Mouse (Mus musculus) liver, embryonic 12.5 days (tissue): Measurements from ENCODE around the gene Ddx43. TPM values are rescaled to one million over a fixed set of nuclear protein-coding genes. Genes with fewer than 3 reads are reported as not detected.
A peak's percentile ranks its signal among the peaks of the same experiment; 100 is the strongest.
"Not testable (repeated sequence)": the region's sequence is repeated elsewhere in the genome, so short reads cannot be mapped to it uniquely, and the experiment has no call there.

ENCODE experiments used
- ATAC-seq: fragments of 200-750 bp; cut with Nextera tagmentation; 2 replicates; pipeline ENCODE4 v1.8.0; 2017; ENCODE audit warnings: moderate number of reproducible peaks, mild to moderate bottlenecking, moderate library complexity
- H3K27ac ChIP-seq: fragments of 300-500 bp; sonication (generic); 2 replicates; pipeline ENCODE4 v1.5.1; 2016; ENCODE audit warnings: mild to moderate bottlenecking
- H3K27me3 ChIP-seq: fragments of 300-500 bp; sonication (generic); replicated peaks from 2 replicates; pipeline ENCODE4 v1.6.1; 2016; ENCODE audit warnings: mild to moderate bottlenecking, moderate library complexity
- H3K36me3 ChIP-seq: fragments of 300-500 bp; sonication (generic); 2 replicates; pipeline ENCODE4 v1.6.1; 2016; ENCODE audit warnings: mild to moderate bottlenecking, moderate library complexity
- H3K4me1 ChIP-seq: fragments of 300-500 bp; sonication (generic); 2 replicates; pipeline ENCODE4 v1.6.1; 2016
- H3K4me2 ChIP-seq: fragments of 300-500 bp; sonication (generic); 2 replicates; pipeline ENCODE4 v1.6.1; 2016; ENCODE audit warnings: mild to moderate bottlenecking, moderate library complexity
- H3K4me3 ChIP-seq: fragments of 300-500 bp; sonication (generic); 2 replicates; pipeline ENCODE4 v1.5.1; 2016; ENCODE audit warnings: mild to moderate bottlenecking, moderate library complexity
- H3K9ac ChIP-seq: fragments of 300-500 bp; sonication (generic); 2 replicates; pipeline ENCODE4 v1.6.1; 2016; ENCODE audit warnings: mild to moderate bottlenecking, moderate library complexity
- H3K9me3 ChIP-seq: fragments of 300-500 bp; sonication (generic); replicated peaks from 2 replicates; pipeline ENCODE4 v1.6.1; 2016; ENCODE audit warnings: mild to moderate bottlenecking, moderate library complexity
- WGBS: fragments of 180-500 bp; shearing (Covaris S2); methylation state at CpG from one replicate; pipeline ENCODE4 v1.1.7; 2016; ENCODE audit not compliant: insufficient replicate concordance; 5-methylcytosine and 5-hydroxymethylcytosine counted together
- polyA plus RNA-seq: library from polyadenylated mRNA; unstranded; fragments of >200 nt; fragmentation: Nextera tagmentation; extraction: Ambion mirVana; gene quantifications from 2 replicates; pipeline ENCODE4 v1.2.1, GENCODE M21; 2016

The Ddx43 gene
- polyA plus RNA-seq: not detected in 2 replicates

DNA sequence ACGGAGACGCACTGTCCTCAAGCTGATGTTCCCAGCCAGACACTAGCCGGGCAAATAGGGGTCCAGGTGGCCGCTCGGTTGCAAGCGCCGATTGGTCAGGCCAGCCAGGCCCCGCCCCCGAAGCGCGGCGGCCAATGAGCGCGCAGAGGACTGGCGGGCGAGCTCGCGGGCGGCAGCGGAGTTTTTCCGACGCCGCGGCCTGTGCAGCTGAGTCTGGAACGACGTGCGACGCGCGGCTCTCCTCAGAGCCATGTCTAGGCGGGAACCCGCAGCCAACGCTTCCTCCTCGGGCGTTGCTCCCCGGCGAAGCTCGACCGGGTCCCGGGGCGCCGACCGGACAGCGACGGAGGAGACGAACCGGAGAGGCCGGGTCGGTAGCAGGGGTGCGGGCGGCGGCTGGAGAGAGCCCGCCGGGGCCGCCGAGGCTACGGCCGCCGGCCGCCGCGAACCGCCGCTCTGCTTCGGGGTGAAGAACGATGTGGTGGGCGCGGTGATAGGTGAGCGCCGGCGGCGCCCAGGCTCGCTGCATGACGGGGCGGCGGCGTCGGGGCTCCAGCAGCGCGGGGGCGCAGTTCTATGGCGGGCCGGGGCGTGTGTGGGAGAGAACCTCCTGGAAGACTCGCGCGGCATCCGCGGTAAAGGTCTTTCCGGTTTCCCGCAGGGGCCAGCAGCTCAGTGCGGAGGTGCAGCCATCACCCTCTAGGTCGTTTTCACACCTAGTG lies at the start of gene Ddx43:
Ddx43 (plus strand) TSS at position 148 of the 722 bp plus-strand sequence.
- 2% methylated on average over 92 of the region's 93 CpGs for WGBS

DNA sequence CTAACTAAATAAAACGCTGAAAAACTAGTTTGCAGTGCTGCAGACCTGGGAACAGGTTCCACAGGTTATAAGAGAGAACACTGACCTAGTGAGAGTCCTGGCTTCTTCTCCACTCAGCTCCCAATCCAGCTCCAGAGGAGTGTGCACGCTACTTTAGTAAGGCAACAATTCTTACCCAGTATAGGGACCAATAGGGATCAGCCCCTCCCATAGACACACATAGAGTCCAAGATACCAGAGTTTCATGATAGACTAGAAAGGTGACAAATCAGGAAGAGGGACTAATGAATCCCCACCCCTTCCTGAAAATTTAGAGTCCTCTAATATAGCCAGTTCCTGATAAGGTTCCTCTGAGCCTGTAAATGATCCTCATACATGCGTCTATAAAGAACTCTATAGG lies 48.6 kb upstream of the Ddx43 start:
- Histone ChIP-seq H3K27me3 (no peaks in the 10 kb centered on the region), H3K4me1 (no peaks in the 10 kb centered on the region), H3K36me3 (no peaks in the 10 kb centered on the region), H3K4me3 (no peak overlapping the region), H3K9me3 (no peaks in the 10 kb centered on the region), H3K9ac (no peak overlapping the region), H3K4me2 (no peak overlapping the region), H3K27ac (no peak overlapping the region)
- WGBS: 42% methylated on average over 3 of the region's 3 CpGs
- no peak for ATAC-seq

More for the DNA sequence above, at the start of gene Ddx43:
- peaks cover 88% of the 10 kb centered on the region for H3K27me3 ChIP-seq
- peak within 1 kb of the TSS; percentile 45 for H3K4me3 ChIP-seq
- H3K9ac ChIP-seq: no peak within 1 kb of the TSS
- H3K4me1 ChIP-seq: peaks cover 10% of the 10 kb centered on the region
- H3K9me3 ChIP-seq: no peaks in the 10 kb centered on the region
- H3K27ac ChIP-seq: no peak within 1 kb of the TSS
- H3K36me3 ChIP-seq: no peaks in the 10 kb centered on the region
- H3K4me2 ChIP-seq: peak within 1 kb of the TSS; percentile 59
- 0 out of 2 replicates have a peak, but pooled peaks have one; percentile 40 for ATAC-seq

DNA sequence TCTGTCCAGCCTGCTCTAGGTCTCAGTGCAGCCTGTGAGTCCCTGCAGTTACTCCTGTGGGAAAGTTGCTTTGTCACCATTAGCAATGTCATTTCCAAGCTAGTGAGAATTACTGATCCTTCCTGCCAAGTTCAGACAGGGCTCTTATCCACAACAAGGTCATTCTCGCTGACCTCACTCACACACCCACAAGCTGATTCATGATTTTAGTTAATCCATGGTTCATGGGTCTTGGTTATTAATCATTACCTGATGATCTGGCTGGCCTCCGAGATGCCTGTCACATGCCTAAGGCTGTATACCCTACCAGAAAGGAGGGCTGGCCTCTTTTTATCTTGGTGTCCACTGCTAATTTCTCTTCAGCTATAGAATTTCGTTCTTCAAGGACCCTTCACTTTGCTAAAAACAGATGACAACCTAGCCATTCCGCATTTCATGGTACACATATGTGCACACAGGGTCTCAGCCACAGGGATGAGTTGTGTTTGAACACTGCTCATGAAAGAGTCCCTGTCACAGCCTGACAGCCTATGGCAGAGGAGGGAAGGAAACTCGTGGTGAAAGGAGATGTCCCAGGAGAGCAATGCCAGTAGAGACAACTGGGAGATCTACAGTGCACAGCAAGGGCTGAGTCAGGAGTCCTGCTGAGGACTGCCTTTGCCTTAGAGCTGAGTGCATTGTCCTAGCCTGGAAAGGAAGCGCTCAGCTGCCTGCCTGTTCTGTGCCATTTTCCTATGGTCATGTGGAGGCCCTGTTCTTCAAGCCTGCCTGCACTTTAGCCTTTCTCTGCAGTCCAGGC lies 47.2 kb upstream of the Ddx43 start:
- not testable (repeated sequence) for H3K4me3 ChIP-seq, ATAC-seq
- WGBS: 43% methylated on average over 6 of the region's 6 CpGs

DNA sequence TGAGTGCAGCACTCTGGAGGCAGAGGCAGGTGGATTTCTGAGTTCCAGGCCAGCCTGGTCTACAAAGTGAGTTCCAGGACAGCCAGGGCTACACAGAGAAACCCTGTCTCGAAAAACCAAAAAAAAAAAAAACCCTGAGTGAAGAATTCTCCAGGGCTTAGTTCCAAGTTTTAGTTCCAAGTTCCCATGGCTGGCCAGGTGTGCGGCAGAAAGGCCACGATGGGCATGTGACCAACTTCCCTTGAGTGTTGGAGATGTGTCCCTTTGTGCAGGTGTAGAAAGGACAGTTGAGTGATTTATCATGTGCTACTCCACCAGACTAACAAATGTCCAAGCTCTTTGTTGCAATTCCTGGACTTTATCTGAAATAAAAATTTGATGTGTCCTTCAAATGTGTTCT lies 46.4 kb upstream of the Ddx43 start:
- not testable (repeated sequence) for H3K27ac ChIP-seq, H3K9me3 ChIP-seq, H3K4me2 ChIP-seq, H3K27me3 ChIP-seq, H3K9ac ChIP-seq, H3K4me3 ChIP-seq, ATAC-seq, H3K36me3 ChIP-seq, H3K4me1 ChIP-seq
- WGBS: 55% methylated on average over 3 of the region's 3 CpGs

More for the DNA sequence above, 47.2 kb upstream of the Ddx43 start:
- not testable (repeated sequence) for H3K4me2 ChIP-seq, H3K4me1 ChIP-seq, H3K36me3 ChIP-seq, H3K9ac ChIP-seq, H3K9me3 ChIP-seq, H3K27ac ChIP-seq, H3K27me3 ChIP-seq

DNA sequence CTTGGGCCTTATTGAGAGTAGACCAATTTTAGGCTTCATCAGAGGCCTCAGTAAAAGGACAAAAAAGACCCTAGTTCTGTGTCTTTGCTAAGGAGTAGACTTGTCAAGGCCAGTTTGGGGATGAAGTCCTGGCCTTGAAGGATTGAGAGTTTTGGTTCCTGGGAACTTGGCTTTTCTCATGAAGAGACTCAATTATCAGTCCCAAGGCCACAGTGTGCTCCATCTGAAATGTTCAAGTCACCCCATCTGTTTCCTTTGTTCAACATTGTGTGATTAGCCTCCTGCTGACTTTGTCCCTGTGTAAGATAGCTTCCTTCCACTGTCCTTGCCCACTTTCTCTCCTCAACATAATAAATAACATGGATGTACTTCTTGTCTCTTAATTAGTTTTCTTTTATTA lies 45.6 kb upstream of the Ddx43 start:
- not testable (repeated sequence) for H3K9me3 ChIP-seq, H3K4me2 ChIP-seq, H3K4me1 ChIP-seq, ATAC-seq, H3K9ac ChIP-seq, H3K27me3 ChIP-seq, H3K27ac ChIP-seq, H3K36me3 ChIP-seq, H3K4me3 ChIP-seq

DNA sequence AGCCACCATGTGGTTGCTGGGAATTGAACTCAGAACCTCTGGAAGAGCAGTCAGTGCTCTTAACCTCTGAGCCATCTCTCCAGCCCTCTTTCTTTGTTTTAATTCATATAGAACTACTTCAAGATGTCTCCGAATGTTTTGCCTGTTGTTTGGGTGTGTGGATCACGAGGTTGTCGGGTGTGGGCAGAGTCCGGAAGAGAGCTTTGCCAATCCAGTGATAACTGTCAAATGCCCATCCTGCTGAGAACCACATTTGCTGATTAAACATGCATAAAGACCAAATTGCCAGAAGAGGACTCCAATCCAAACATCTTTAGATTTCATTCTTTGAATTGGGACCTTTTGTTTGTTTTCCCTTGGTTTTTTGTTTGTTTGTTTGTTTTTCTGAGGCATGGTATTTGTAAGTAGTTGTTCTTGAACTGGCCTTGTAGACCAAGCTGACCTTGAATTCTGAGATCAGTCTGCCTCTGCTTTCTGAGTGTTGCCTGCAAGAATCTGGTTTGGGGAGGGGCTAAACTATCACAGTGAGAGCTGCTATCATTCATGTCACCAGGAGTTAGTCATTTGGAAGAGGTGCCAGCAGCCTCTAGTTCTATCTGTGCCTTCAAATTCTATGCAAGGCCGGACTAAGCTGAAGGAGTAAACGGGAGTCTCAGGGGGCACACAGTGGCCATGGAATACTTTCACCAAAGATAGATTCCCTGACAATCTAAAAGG lies 43.9 kb upstream of the Ddx43 start:
- Histone ChIP-seq H3K4me3 (no peak overlapping the region), H3K27me3 (no peaks in the 10 kb centered on the region), H3K4me1 (no peaks in the 10 kb centered on the region), H3K36me3 (no peaks in the 10 kb centered on the region), H3K27ac (no peak overlapping the region), H3K9ac (no peak overlapping the region), H3K4me2 (no peak overlapping the region), H3K9me3 (no peaks in the 10 kb centered on the region)
- 51% methylated on average over 6 of the region's 6 CpGs for WGBS
- ATAC-seq: no peak

DNA sequence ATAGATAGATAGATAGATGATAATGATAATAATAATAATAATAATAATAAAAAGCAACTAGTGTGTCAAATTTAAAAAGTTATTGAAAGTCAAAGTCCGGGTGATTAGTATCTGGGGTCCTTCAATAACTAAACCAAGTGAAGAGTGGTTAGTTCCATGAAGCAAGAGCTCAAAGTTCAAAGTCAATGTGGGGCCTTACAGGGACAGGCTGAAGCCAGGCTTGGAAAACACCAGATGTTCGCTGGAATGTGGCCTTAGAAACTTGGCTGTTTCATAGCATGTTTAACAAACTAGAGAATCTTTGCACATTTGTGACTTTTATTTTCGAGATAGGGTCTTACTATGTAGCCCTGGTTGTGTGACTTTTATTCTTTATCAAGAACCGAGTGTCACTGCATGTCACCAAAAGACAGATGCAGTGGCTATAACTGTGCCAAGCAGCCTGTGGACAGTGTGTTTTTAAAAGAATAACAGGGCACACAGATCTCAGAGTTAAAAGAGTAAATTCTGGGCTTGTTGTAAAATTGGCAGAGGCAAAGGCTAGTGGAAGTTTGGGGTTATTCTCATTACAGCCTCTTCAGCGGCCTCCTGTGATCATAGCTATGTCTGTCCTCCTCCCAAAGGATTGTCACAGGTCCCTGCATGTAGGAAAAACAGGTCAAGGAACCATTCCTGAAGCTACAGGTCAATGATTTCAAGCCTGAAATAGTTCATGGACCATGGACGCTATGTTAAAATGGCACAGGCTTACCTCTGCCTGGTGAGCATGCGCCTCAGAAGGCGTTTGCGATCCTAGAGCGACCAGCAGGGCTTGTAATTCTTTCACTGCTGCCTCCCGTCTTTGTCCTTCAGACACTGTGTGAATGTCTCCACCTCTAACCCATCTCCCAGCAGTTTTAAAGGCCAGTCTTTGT lies 40.7 kb upstream of the Ddx43 start:
- no peaks in the 10 kb centered on the region for H3K27me3 ChIP-seq
- no peak for ATAC-seq
- no peaks in the 10 kb centered on the region for H3K9me3 ChIP-seq
- no peaks in the 10 kb centered on the region for H3K4me1 ChIP-seq
- no peak overlapping the region for H3K9ac ChIP-seq
- H3K36me3 ChIP-seq: no peaks in the 10 kb centered on the region
- no peak overlapping the region for H3K4me3 ChIP-seq
- WGBS: 67% methylated on average over 11 of the region's 11 CpGs
- no peak overlapping the region for H3K27ac ChIP-seq
- H3K4me2 ChIP-seq: no peak overlapping the region

DNA sequence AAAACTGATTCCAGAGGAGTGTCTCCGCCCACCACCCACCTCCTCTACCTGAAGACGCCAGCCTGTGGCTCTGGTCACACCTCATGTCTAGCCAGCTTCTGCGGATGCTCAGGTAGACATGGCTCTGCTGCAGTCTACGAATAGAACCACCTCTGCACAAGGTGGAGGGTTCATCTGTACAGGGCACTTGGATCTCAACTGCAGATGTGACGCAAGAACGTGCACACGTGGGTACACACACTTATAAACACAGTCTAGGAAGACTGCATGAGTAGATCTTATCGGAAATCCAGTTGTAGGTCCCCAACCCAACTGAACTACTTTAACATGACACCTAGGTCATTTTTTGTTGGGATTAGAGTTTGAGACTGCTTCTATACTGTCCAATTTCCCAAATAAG lies 40.0 kb upstream of the Ddx43 start, which contains the start of gene Gsta2:
Gsta2 (minus strand) TSS at position 178 of the 400 bp plus-strand sequence.
- Histone ChIP-seq H3K4me1 (no peaks in the 10 kb centered on the region), H3K4me3 (no peak within 1 kb of the TSS), H3K9ac (no peak within 1 kb of the TSS), H3K27me3 (no peaks in the 10 kb centered on the region), H3K36me3 (no peaks in the 10 kb centered on the region), H3K4me2 (no peak within 1 kb of the TSS), H3K9me3 (no peaks in the 10 kb centered on the region), H3K27ac (no peak within 1 kb of the TSS)
- no peak for ATAC-seq
- 78% methylated on average over 8 of the region's 8 CpGs for WGBS

DNA sequence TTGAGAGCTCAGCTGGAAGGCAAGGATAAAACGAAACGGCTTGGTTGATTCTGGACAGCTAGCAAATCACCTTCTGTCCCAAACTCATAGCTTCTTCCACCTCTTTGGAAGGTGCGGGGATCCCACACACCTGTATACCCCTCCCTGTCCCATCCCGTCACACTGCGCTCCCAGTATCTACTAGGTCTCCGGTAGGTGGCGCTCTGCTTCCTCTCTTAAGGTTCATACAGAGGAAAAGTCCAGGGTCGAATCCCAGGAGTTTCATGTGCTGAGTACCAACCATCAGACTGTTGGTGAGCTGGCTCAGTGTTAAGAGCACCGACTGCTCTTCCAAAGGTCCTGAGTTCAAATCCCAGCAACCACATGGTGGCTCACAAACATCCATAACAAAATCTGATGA lies 37.5 kb upstream of the Ddx43 start:
- no peaks in the 10 kb centered on the region for H3K36me3 ChIP-seq
- H3K4me2 ChIP-seq: no peak overlapping the region
- H3K4me1 ChIP-seq: no peaks in the 10 kb centered on the region
- H3K4me3 ChIP-seq: no peak overlapping the region
- WGBS: 9% methylated on average over 9 of the region's 9 CpGs
- no peak overlapping the region for H3K27ac ChIP-seq
- ATAC-seq: peak; percentile 46; the same call in 1 of the 2 replicates
- H3K9ac ChIP-seq: no peak overlapping the region
- no peaks in the 10 kb centered on the region for H3K9me3 ChIP-seq
- H3K27me3 ChIP-seq: no peaks in the 10 kb centered on the region

DNA sequence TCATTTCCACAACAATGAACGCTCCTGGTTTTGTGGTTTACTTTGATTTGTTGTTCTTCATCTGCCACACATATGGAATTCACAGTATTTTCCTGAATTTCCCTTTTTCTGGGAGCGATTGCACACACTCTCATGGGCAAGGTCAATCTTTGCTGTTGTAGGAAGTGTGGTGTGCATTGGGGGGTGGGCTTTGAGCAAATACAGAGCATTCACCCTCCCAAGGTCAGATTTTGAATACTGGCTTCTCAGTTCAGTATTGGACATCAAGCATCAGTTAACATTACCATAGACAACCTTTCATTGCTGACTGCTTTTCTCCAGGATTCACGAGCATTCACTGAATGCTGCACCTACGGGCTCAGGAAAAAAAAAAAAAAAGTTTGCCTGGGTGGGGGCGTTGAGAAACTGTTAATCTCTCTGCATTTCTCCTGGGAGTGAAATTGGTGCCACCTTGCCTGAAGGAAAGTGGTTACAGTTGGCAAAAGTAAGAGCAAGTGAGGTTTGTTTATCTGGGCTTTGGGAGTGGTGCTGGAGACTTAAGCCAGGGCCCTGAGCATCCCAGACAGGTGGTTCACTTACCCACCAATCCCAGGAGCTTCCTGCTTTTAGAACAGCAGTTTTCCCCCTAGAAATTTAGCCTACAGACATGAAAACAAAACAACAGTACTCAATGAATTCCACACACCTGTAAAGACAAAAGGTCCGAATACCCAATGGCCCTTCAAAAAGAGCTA lies 35.7 kb upstream of the Ddx43 start:
- Histone ChIP-seq H3K36me3 (no peaks in the 10 kb centered on the region), H3K4me2 (no peak overlapping the region), H3K27me3 (no peaks in the 10 kb centered on the region), H3K27ac (no peak overlapping the region), H3K9me3 (no peaks in the 10 kb centered on the region), H3K4me1 (no peaks in the 10 kb centered on the region), H3K4me3 (no peak overlapping the region), H3K9ac (no peak overlapping the region)
- no peak for ATAC-seq
- 54% methylated on average over 6 of the region's 6 CpGs for WGBS

DNA sequence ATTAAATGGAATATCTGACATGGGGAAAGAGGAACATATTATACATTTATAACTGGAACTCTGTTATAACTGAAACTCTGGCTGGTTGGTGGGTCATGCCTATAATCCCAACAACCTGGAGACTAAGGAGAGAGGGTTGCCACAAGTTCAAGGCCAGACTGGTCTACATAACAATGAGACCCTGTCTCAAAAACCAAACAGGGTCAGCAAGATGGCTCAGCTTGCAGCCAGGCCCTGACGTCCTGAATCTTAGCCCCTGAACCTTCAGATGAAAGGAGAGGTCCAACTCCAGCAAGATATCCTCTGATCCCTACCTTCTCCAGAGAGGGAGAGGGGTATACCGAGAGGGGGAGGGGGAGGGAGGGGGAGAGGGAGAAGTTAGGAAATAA lies 35.1 kb upstream of the Ddx43 start:
- no peaks in the 10 kb centered on the region for H3K36me3 ChIP-seq
- H3K9ac ChIP-seq: no peak overlapping the region
- WGBS: 26% methylated on average over 2 of the region's 2 CpGs
- no peak overlapping the region for H3K4me2 ChIP-seq
- H3K4me1 ChIP-seq: no peaks in the 10 kb centered on the region
- H3K9me3 ChIP-seq: no peaks in the 10 kb centered on the region
- H3K4me3 ChIP-seq: no peak overlapping the region
- H3K27me3 ChIP-seq: no peaks in the 10 kb centered on the region
- H3K27ac ChIP-seq: no peak overlapping the region
- no peak for ATAC-seq
